Mouse (Mus musculus) forebrain, embryonic 13.5 days (tissue): ENCODE data around the gene Mn1. TPM values are rescaled to one million over a fixed set of nuclear protein-coding genes. Genes with fewer than 3 reads are reported as not detected.

Source experiments
- ATAC-seq: fragments of 200-750 bp; cut with Nextera tagmentation; 2 replicates; pipeline ENCODE4 v1.8.0; 2017
- H3K27ac ChIP-seq: fragments of 300-500 bp; sonication (generic); 2 replicates; pipeline ENCODE4 v1.5.1; 2015; ENCODE audit warnings: inconsistent platforms, mild to moderate bottlenecking, moderate library complexity
- H3K27me3 ChIP-seq: fragments of 300-500 bp; sonication (generic); 2 replicates; pipeline ENCODE4 v1.6.1; 2015; ENCODE audit warnings: mild to moderate bottlenecking, inconsistent platforms
- H3K36me3 ChIP-seq: fragments of 300-500 bp; sonication (generic); 2 replicates; pipeline ENCODE4 v1.6.1; 2015; ENCODE audit warnings: mild to moderate bottlenecking, inconsistent platforms; ENCODE audit not compliant: poor library complexity, severe bottlenecking
- H3K4me1 ChIP-seq: fragments of 300-500 bp; sonication (generic); 2 replicates; pipeline ENCODE4 v1.6.1; 2015; ENCODE audit warnings: inconsistent platforms
- H3K4me2 ChIP-seq: fragments of 300-500 bp; sonication (generic); 2 replicates; pipeline ENCODE4 v1.6.1; 2015; ENCODE audit warnings: inconsistent platforms, mild to moderate bottlenecking, moderate library complexity
- H3K4me3 ChIP-seq: fragments of 300-500 bp; sonication (generic); 2 replicates; pipeline ENCODE4 v1.5.1; 2015; ENCODE audit warnings: mild to moderate bottlenecking, inconsistent platforms
- H3K9ac ChIP-seq: fragments of 300-500 bp; sonication (generic); 2 replicates; pipeline ENCODE4 v1.6.1; 2015; ENCODE audit warnings: mild to moderate bottlenecking, inconsistent platforms
- H3K9me3 ChIP-seq: fragments of 300-500 bp; sonication (generic); replicated peaks from 2 replicates; pipeline ENCODE4 v1.6.1; 2016; ENCODE audit warnings: inconsistent platforms
- WGBS: fragments of 180-500 bp; shearing (Covaris S2); methylation state at CpG from one replicate; pipeline ENCODE4 v1.1.7; 2015; 5-methylcytosine and 5-hydroxymethylcytosine counted together
- polyA plus RNA-seq: library from polyadenylated mRNA; unstranded; fragments of >200 nt; fragmentation: Nextera tagmentation; extraction: Ambion mirVana; gene quantifications from 2 replicates; pipeline ENCODE4 v1.2.1, GENCODE M21; 2015

Mn1 gene
- 81.0 and 89.3 TPM in 2 replicates for polyA plus RNA-seq

GRCm38 (mm10) chr5:111416591-111417374, at the start of gene Mn1:
Gene Mn1 (plus strand): TSS chr5:111417362.
- peak within 1 kb of the TSS; percentile 98 for H3K4me3 ChIP-seq
- H3K27ac ChIP-seq: peak within 1 kb of the TSS; percentile 99
- H3K9me3 ChIP-seq: no peaks in the 10 kb centered on the region
- no peaks in the 10 kb centered on the region for H3K27me3 ChIP-seq
- peak; percentile 94 for ATAC-seq
- WGBS: under 1% methylated on average over 78 of the region's 88 CpGs
- peaks cover 37% of the 10 kb centered on the region for H3K36me3 ChIP-seq
- H3K4me2 ChIP-seq: peak within 1 kb of the TSS; percentile 96
- peak within 1 kb of the TSS; percentile 100 for H3K9ac ChIP-seq
- H3K4me1 ChIP-seq: peaks cover 59% of the 10 kb centered on the region

GRCm38 (mm10) chr5:111367937-111368517, 49.1 kb upstream of the Mn1 start:
- peak; percentile 22; the same call in 1 of the 2 replicates for ATAC-seq
- Histone ChIP-seq H3K4me3 (no peak overlapping the region), H3K36me3 (peaks cover 40% of the 10 kb centered on the region), H3K27ac (peak overlapping the region; percentile 93), H3K4me1 (peaks cover 44% of the 10 kb centered on the region), H3K4me2 (peak overlapping the region; percentile 17; the same call in 1 of the 2 replicates), H3K9ac (peak overlapping the region; percentile 40), H3K27me3 (no peaks in the 10 kb centered on the region), H3K9me3 (no peaks in the 10 kb centered on the region)
- 31% methylated on average over 11 of the region's 11 CpGs for WGBS

DNA sequence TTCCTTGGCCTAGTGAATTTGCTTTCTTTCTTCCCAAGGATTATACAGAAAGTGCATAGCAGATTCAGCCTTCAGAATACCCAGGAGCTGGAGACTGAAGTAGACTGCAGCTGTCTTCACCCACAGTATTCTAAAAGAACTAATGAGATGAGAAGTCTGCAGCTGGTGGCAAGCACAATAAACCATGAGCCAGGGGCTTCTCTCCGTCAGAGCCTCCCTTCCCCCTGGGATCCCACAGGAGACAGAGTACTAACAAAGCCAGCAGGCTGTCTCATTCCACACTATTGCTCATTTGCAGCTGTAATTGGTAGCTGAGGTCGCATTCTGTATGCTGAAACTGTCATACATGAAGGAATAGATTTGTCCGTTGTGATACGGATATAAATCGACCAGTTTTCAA, 48.6 kb upstream of the Mn1 start:
- Histone ChIP-seq H3K9me3 (no peaks in the 10 kb centered on the region), H3K4me1 (peaks cover 44% of the 10 kb centered on the region), H3K36me3 (peaks cover 42% of the 10 kb centered on the region), H3K27ac (peak overlapping the region; percentile 93), H3K9ac (0 out of 2 replicates have a peak overlapping the region, but pooled peaks have one; percentile 2), H3K4me2 (peak overlapping the region; percentile 17; the same call in 1 of the 2 replicates), H3K27me3 (no peaks in the 10 kb centered on the region), H3K4me3 (no peak overlapping the region)
- 34% methylated on average over 5 of the region's 5 CpGs for WGBS
- ATAC-seq: peak; percentile 82

- Histone ChIP-seq H3K9me3 (no peaks in the 10 kb centered on the region), H3K27me3 (no peaks in the 10 kb centered on the region), H3K36me3 (peaks cover 89% of the 10 kb centered on the region), H3K4me1 (no peaks in the 10 kb centered on the region), H3K4me2 (no peak overlapping the region), H3K27ac (no peak overlapping the region), H3K4me3 (no peak overlapping the region), H3K9ac (no peak overlapping the region)
- 87% methylated on average over 4 of the region's 4 CpGs for WGBS
- ATAC-seq: no peak
These were observed 41.5 kb upstream of the Mn1 start for GRCm38 (mm10) chr5:111375616-111376015.

DNA sequence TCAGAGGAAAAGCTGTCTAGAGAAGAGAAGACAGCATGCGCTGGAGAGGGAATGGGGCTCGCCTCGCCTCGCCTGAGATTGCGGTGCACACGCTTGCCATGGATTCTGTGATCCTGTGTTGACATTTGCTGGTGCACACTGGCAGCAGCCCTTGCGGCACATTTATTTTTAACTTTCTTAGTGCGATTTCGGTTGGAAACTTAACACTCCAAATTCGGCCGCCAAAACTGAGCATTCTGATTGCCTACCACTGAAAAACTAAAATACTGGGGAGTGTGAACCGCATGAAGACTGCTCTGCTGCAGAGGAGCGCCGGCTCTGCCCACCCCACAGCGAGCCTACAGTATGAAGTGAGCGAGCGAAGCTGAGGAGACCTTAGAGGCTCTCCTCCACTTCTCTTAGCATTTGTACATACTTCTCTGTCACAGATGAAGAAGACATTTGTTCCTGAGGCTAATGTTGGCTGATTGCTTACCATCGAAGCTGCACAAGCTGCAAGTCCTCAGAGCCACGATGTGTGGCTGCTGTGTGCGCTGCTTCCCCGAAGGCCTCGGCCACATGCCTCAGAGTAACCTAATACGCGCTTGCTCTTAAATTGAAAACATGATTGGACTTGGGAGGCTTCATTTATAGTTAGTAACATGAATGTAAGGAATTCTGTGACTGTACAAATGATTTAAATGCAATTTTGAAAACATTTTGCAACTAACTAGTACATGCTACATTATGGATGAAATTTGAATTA, 40.7 kb upstream of the Mn1 start:
- Histone ChIP-seq H3K4me2 (no peak overlapping the region), H3K27me3 (no peaks in the 10 kb centered on the region), H3K9ac (no peak overlapping the region), H3K4me1 (no peaks in the 10 kb centered on the region), H3K4me3 (no peak overlapping the region), H3K36me3 (peaks cover 89% of the 10 kb centered on the region), H3K27ac (no peak overlapping the region), H3K9me3 (no peaks in the 10 kb centered on the region)
- 94% methylated on average over 24 of the region's 24 CpGs for WGBS
- no peak for ATAC-seq

GRCm38 (mm10) chr5:111378126-111378993, 38.8 kb upstream of the Mn1 start:
- Histone ChIP-seq H3K36me3 (peaks cover 85% of the 10 kb centered on the region), H3K4me3 (no peak overlapping the region), H3K9ac (no peak overlapping the region), H3K4me2 (no peak overlapping the region), H3K27ac (no peak overlapping the region), H3K4me1 (no peaks in the 10 kb centered on the region), H3K9me3 (no peaks in the 10 kb centered on the region), H3K27me3 (no peaks in the 10 kb centered on the region)
- ATAC-seq: no peak
- 73% methylated on average over 7 of the region's 7 CpGs for WGBS

- WGBS: 86% methylated on average over 5 of the region's 5 CpGs
These were observed 33.8 kb upstream of the Mn1 start for GRCm38 (mm10) chr5:111383335-111383734.

DNA sequence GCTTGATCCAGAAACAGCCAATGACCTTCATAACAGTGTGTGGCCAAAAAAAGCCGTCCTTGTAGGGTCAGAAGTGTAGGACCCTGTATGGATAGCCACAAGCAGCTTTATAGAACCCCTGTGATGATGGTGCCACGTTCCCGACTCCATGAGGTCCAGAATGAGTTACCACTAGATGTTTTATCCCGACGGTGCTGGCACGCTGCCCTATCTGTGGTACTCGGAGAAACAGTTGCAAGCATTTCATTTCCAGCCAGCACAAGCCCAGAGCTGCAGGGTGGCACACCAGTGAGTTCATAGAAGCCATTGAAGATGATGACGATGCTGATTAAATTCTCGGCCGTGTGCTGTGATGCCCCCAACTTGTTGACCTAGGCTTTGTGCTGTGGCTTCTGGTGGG, 26.3 kb upstream of the Mn1 start:
- H3K27ac ChIP-seq: no peak overlapping the region
- H3K4me3 ChIP-seq: no peak overlapping the region
- no peak for ATAC-seq
- H3K36me3 ChIP-seq: peaks cover 33% of the 10 kb centered on the region
- no peaks in the 10 kb centered on the region for H3K27me3 ChIP-seq
- H3K4me1 ChIP-seq: peaks cover 35% of the 10 kb centered on the region
- H3K9me3 ChIP-seq: no peaks in the 10 kb centered on the region
- H3K9ac ChIP-seq: no peak overlapping the region
- WGBS: 78% methylated on average over 10 of the region's 10 CpGs
- H3K4me2 ChIP-seq: no peak overlapping the region

More at GRCm38 (mm10) chr5:111383335-111383734, 33.8 kb upstream of the Mn1 start:
- Histone ChIP-seq H3K4me3 (no peak overlapping the region), H3K27me3 (no peaks in the 10 kb centered on the region), H3K9ac (no peak overlapping the region), H3K4me1 (no peaks in the 10 kb centered on the region), H3K36me3 (peaks cover 92% of the 10 kb centered on the region), H3K27ac (no peak overlapping the region), H3K4me2 (no peak overlapping the region), H3K9me3 (no peaks in the 10 kb centered on the region)
- ATAC-seq: no peak

GRCm38 (mm10) chr5:111391485-111391884, 25.7 kb upstream of the Mn1 start:
- no peak overlapping the region for H3K9ac ChIP-seq
- no peaks in the 10 kb centered on the region for H3K27me3 ChIP-seq
- H3K36me3 ChIP-seq: peaks cover 27% of the 10 kb centered on the region
- no peak overlapping the region for H3K4me3 ChIP-seq
- no peaks in the 10 kb centered on the region for H3K9me3 ChIP-seq
- no peak for ATAC-seq
- peaks cover 41% of the 10 kb centered on the region for H3K4me1 ChIP-seq
- WGBS: 90% methylated on average over 6 of the region's 6 CpGs
- no peak overlapping the region for H3K4me2 ChIP-seq
- H3K27ac ChIP-seq: no peak overlapping the region

GRCm38 (mm10) chr5:111393346-111394197, 23.6 kb upstream of the Mn1 start:
- WGBS: 5% methylated on average over 17 of the region's 17 CpGs
- H3K4me3 ChIP-seq: peak overlapping the region; percentile 24
- ATAC-seq: peak; percentile 85

More at GRCm38 (mm10) chr5:111393346-111394197, 23.6 kb upstream of the Mn1 start:
- Histone ChIP-seq H3K27ac (peak overlapping the region; percentile 83), H3K27me3 (0 out of 2 replicates have a peak, but pooled peaks cover 4% of the 10 kb centered on the region), H3K4me2 (peak overlapping the region; percentile 60), H3K9me3 (no peaks in the 10 kb centered on the region), H3K9ac (peak overlapping the region; percentile 34), H3K4me1 (peaks cover 55% of the 10 kb centered on the region), H3K36me3 (peaks cover 9% of the 10 kb centered on the region; the same call in 1 of the 2 replicates)
